Mouse (Mus musculus): Measurements from ENCODE around the gene Myo9b.

GRCm38 (mm10) chr8:71248203-71248602, 24.3 kb upstream of the Myo9b start:
- no peak for TF ChIP-seq GATA1 (IDR thresholded peaks at IDR 0.05; ENCODE audit: borderline replicate concordance, low read length)
- TF ChIP-seq FLI1 (IDR thresholded peaks at IDR 0.05; ENCODE audit: low read length), result no peak

All from megakaryocyte, embryonic 14.5 days (primary cell).